Mouse (Mus musculus) forebrain, embryonic 10.5 days (tissue): ENCODE results near the gene Bnip1. TPM values are rescaled to one million over a fixed set of nuclear protein-coding genes. Genes with fewer than 3 reads are reported as not detected.
A peak's percentile ranks its signal among the peaks of the same experiment; 100 is the strongest.

Experiments
- DNase-seq: peaks from one replicate; pipeline ENCODE4 v3.0.0-alpha.2; 2017; ENCODE audit warnings: low spot score; ENCODE audit errors: extremely low spot score
- H3K27ac ChIP-seq: fragments of 300-500 bp; sonication (generic); 2 replicates; pipeline ENCODE4 v1.5.1; 2016; ENCODE audit warnings: mild to moderate bottlenecking
- H3K27me3 ChIP-seq: fragments of 300-500 bp; sonication (generic); 2 replicates; pipeline ENCODE4 v1.6.1; 2016; ENCODE audit warnings: mild to moderate bottlenecking; ENCODE audit not compliant: poor library complexity, severe bottlenecking
- H3K36me3 ChIP-seq: fragments of 300-500 bp; sonication (generic); replicated peaks from 2 replicates; pipeline ENCODE4 v1.6.1; 2016; ENCODE audit warnings: mild to moderate bottlenecking, moderate library complexity
- H3K4me1 ChIP-seq: fragments of 300-500 bp; sonication (generic); 2 replicates; pipeline ENCODE4 v1.6.1; 2016
- H3K4me3 ChIP-seq: fragments of 300-500 bp; sonication (generic); 2 replicates; pipeline ENCODE4 v1.5.1; 2016; ENCODE audit warnings: mild to moderate bottlenecking, moderate library complexity
- H3K9me3 ChIP-seq: fragments of 300-500 bp; sonication (generic); 2 replicates; pipeline ENCODE4 v1.6.1; 2016; ENCODE audit warnings: mild to moderate bottlenecking, moderate library complexity
- WGBS: fragments of 180-500 bp; shearing (Covaris S2); methylation state at CpG from one replicate; pipeline ENCODE4 v1.1.7; 2016; 5-methylcytosine and 5-hydroxymethylcytosine counted together
- polyA plus RNA-seq: library from polyadenylated mRNA; unstranded; fragments of >200 nt; fragmentation: Nextera tagmentation; extraction: Ambion mirVana; gene quantifications from 2 replicates; pipeline ENCODE4 v1.2.1, GENCODE M21; 2016

Gene Bnip1
- polyA plus RNA-seq, 1 experiment from 2014 or later = 51.5 TPM

DNA sequence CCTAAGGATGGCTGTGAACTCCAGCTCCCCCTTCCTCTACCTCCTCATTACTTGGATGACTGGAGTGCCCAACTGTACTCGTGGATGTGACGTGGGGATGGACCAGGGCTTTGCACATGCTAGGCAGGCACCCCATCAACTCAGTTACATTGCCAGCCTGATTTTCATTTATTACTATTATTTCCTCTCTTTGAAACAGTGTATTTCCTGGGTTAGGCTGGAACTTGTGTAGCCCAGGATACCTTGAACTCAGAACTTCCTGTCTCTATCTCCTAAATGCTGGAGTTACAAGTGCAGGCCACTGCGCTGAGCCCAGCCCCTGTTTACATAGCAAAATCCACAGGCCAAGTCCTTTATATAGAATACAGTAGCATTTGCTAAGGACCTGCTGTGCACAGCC is 22.0 kb downstream of the Bnip1 start:
- Histone ChIP-seq H3K9me3 (no peaks in the 10 kb centered on the region), H3K4me1 (no peaks in the 10 kb centered on the region), H3K27me3 (no peaks in the 10 kb centered on the region), H3K4me3 (no peak overlapping the region), H3K27ac (no peak overlapping the region), H3K36me3 (no peaks in the 10 kb centered on the region)
- 86% methylated on average over 3 of the region's 3 CpGs for WGBS
- no peak for DNase-seq

DNA sequence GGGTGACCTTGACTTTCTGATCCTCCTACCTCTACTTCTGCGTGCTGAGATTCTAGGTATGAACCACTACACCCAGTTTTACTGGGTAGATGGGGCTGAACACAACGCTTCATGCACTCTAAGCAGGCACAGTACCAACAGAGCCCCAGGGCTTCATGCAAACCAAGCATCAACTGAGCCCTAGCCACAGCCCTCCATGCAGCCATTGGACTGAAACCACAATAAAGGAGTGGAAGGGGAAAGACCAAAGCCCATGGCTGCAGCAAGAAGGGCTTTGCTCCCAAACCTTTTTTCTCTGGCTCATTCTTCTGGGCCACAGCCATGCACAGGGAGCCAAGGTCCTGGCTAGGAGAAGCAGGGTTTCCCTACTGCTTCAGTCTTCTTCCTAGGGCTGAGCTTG is 31.7 kb downstream of the Bnip1 start:
- no peak for DNase-seq

DNA sequence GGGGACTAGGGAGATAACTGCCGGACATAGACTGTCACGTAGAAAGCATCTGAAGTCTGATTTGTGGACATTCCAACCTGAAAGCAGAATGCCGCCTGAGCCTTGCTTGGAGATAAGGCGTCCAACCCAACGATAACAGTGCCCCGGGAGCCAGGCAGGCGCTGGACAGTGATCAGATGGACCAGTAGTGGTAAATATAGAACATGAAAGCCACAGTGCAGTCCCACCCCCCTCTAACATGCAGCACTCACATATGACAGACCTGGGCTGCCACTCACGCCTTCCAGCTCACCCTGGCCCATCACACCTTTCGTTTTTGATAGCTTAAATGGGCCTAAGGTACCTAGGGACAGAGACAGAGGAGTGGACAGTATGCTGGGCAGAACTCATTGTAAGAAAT is 32.6 kb downstream of the Bnip1 start:
- DNase-seq = no peak
- no peaks in the 10 kb centered on the region for H3K27me3 ChIP-seq
- H3K4me3 ChIP-seq = no peak overlapping the region
- 85% methylated on average over 9 of the region's 9 CpGs for WGBS
- H3K36me3 ChIP-seq = no peaks in the 10 kb centered on the region
- 0 out of 2 replicates have a peak, but pooled peaks cover 3% of the 10 kb centered on the region for H3K4me1 ChIP-seq
- no peaks in the 10 kb centered on the region for H3K9me3 ChIP-seq
- no peak overlapping the region for H3K27ac ChIP-seq

More for the DNA sequence above, 31.7 kb downstream of the Bnip1 start:
- no peaks in the 10 kb centered on the region for H3K36me3 ChIP-seq
- H3K4me1 ChIP-seq = 0 out of 2 replicates have a peak, but pooled peaks cover 3% of the 10 kb centered on the region
- H3K9me3 ChIP-seq = no peaks in the 10 kb centered on the region
- H3K27me3 ChIP-seq = no peaks in the 10 kb centered on the region
- no peak overlapping the region for H3K27ac ChIP-seq
- 71% methylated on average over 2 of the region's 2 CpGs for WGBS
- no peak overlapping the region for H3K4me3 ChIP-seq

DNA sequence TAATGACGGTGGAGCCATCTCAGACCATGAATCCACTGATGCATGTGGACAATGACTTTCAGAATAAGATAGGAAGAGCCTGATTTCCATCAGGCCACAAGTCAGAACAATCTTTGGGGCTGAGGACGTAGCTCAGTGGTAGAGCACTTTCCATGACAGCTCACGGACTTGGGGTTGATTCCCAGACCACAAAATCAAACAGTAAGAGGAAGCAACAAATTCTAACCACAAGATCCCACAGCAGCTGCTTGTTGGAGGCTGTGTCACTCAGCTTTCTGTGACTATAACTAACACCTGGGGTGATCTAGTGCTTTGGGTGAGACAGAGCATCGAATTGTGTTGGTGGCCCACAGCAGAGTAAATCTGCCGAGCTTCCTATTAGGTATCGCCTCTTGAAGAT is 35.9 kb downstream of the Bnip1 start:
- no peaks in the 10 kb centered on the region for H3K4me1 ChIP-seq
- WGBS = 81% methylated on average over 6 of the region's 6 CpGs
- no peaks in the 10 kb centered on the region for H3K27me3 ChIP-seq
- no peak for DNase-seq
- H3K4me3 ChIP-seq = no peak overlapping the region
- no peaks in the 10 kb centered on the region for H3K36me3 ChIP-seq
- H3K9me3 ChIP-seq = no peaks in the 10 kb centered on the region
- H3K27ac ChIP-seq = no peak overlapping the region

DNA sequence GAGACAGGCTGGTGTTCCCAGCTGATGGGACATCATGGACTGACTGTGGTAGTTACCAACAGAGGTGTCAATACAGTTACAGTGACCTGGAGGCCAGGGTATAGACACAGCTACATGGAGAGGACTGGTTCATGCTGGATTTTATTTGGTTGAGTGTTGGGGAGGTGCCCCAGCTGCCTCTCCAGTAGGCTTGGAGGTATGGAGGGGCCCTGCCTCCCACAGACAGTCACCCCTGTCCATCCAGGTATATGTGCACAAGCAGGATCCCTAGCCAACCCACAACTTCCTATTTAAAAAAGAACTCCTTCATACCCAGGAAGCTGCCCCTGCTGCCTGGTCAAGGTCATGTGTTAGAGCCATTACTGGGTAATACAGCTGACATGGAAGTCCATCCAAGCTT is 36.9 kb downstream of the Bnip1 start:
- Histone ChIP-seq H3K9me3 (no peaks in the 10 kb centered on the region), H3K4me1 (no peaks in the 10 kb centered on the region), H3K27me3 (no peaks in the 10 kb centered on the region), H3K36me3 (no peaks in the 10 kb centered on the region), H3K4me3 (no peak overlapping the region), H3K27ac (no peak overlapping the region)
- no peak for DNase-seq

DNA sequence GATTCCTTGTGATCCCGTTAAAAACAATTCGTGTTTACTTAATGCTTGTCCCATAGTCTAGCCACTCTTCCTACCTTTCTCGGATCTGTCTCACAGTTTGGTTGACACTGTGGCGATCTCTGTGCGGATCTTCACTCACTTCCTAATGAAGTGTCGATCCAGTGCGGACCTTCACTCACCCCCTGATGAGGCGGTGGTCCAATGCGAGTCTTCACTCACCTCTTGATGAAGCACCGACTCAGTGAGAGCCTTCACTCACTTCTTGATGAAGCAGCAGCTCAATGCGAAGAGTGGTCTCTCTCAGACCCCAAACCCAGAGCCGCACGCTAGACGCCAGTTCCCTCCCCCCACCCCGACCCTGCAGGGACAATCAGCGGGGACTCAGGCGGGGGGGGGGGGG is 45.3 kb downstream of the Bnip1 start:
- Histone ChIP-seq H3K4me1 (no peaks in the 10 kb centered on the region), H3K27me3 (no peaks in the 10 kb centered on the region; the same call in 1 of the 2 replicates), H3K4me3 (no peak overlapping the region), H3K36me3 (no peaks in the 10 kb centered on the region), H3K27ac (no peak overlapping the region), H3K9me3 (no peaks in the 10 kb centered on the region)
- 76% methylated on average over 16 of the region's 17 CpGs for WGBS
- no peak for DNase-seq

DNA sequence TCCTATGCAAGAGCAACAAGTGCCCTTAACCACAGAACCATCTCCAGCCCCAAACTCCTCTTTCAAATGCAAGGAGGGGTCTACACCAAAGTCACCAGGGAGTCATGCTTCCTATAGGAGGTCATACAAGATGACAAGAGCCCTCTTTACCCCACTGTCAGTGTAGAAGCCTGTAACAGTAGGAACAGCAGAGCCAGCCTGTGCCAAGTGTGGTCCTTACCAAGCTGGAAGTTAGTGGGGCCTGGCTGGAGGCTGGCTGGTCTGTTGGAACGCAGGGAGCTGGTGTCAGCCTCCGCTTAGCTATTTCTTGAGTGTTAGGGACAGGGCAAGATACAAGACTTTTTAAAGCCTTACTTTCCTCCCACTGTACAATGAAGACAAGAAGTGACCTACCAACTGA is 52.9 kb downstream of the Bnip1 start:
- 85% methylated on average over 2 of the region's 2 CpGs for WGBS
- H3K9me3 ChIP-seq = no peaks in the 10 kb centered on the region
- H3K36me3 ChIP-seq = no peaks in the 10 kb centered on the region
- peaks cover 67% of the 10 kb centered on the region for H3K27me3 ChIP-seq
- H3K4me3 ChIP-seq = no peak overlapping the region
- peak; percentile 12 for DNase-seq
- H3K4me1 ChIP-seq = peaks cover 7% of the 10 kb centered on the region
- H3K27ac ChIP-seq = no peak overlapping the region

DNA sequence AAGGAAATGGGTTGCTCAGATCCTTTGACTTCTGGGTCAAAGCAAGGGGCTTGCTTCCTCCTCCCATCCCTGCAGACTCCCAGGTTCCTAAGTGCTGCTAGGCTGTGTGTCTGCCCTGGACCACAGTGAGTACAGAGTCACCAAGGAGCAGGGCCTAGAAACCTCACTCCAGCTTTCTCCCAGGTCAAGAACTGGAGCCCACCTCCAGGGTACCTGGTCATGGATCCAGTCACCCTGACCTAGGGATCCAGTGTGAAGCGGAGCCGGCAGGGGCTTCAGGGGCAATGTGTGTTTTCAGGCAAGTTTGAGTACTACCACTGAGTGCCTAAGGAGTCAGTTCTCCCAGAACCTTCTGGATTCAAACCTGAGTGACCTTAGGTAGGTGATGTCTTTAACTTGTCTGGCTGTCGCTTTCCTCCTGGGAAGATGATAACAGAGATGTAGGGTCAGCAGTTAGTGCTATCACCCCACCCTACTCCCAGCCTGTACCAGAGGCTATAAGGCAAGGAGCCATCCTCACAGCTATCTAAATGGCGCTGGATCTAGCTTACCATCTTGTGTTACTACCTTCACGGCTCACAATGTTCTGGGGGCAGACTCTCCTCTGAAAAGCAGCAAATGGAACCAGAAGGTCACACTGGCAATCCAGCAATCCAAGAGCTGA is 53.6 kb downstream of the Bnip1 start:
- Histone ChIP-seq H3K27me3 (peaks cover 73% of the 10 kb centered on the region), H3K4me1 (peaks cover 14% of the 10 kb centered on the region), H3K27ac (no peak overlapping the region), H3K36me3 (no peaks in the 10 kb centered on the region), H3K4me3 (no peak overlapping the region), H3K9me3 (no peaks in the 10 kb centered on the region)
- DNase-seq = peak; percentile 11
- WGBS = 75% methylated on average over 5 of the region's 5 CpGs

DNA sequence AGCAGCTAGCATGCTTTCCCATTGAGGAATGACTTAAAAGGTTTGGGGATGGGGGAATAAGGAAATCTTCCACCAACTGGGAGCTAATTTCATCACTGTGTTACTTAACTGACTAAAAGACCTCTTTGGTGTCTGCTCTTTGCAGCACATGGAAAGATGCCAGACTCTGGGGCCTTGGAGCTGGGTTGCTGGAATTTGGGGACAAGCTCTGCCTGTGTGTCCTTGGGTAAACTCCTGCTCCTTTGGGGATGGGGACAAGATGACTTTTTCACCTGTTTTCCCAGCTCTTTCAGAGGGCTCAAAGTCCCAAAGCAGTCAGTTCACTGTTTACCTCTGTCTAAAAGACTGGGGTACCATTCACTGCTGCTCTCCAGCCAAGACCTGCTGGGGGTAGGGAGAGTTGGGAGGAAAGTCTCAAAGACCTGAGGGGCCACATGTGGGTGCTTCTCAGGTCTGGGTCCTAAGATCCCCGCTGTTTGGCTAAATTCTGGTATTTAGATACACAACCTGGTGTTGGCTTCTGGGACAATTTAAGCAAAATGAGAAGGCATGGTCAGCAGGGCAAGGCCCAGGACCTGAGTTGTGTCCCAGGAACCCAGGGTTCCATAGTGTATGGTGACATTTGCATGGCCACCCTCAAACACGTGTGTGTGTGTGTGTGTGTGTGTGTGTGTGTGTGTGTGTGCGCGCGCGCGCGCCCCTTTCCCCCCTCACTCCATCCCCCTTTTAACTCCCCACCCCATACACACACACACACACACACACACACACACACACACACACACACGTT is 54.3 kb downstream of the Bnip1 start:
- DNase-seq = peak; percentile 11

DNA sequence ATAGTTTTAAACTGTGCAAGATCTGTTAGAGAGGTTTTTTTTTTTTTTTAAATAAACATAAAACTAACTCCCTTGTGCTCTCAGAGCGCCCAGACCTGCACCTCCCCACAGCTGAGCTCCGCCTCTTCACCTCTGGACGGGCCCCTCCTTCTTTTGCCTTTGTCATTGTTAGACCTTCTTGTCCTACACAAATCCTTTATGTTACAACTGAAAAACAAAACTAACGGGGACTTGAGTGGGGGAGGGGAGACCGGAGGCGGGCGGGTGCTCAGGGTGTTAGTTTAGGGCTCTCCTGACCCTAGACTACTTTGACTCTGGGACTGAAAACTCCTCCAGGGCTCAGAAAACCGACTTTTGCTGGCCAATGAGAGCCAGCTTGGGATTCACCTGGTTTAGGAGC is 55.1 kb downstream of the Bnip1 start:
- WGBS = 4% methylated on average over 8 of the region's 8 CpGs
- no peaks in the 10 kb centered on the region for H3K9me3 ChIP-seq
- H3K36me3 ChIP-seq = no peaks in the 10 kb centered on the region
- peaks cover 17% of the 10 kb centered on the region for H3K4me1 ChIP-seq
- no peak overlapping the region for H3K4me3 ChIP-seq
- H3K27ac ChIP-seq = no peak overlapping the region
- no peak for DNase-seq
- H3K27me3 ChIP-seq = peaks cover 88% of the 10 kb centered on the region

More for the DNA sequence above, 54.3 kb downstream of the Bnip1 start:
- Histone ChIP-seq H3K4me3 (no peak overlapping the region), H3K4me1 (peaks cover 15% of the 10 kb centered on the region), H3K27me3 (peaks cover 80% of the 10 kb centered on the region), H3K9me3 (no peaks in the 10 kb centered on the region), H3K36me3 (no peaks in the 10 kb centered on the region), H3K27ac (no peak overlapping the region)
- WGBS = 9% methylated on average over 3 of the region's 9 CpGs

DNA sequence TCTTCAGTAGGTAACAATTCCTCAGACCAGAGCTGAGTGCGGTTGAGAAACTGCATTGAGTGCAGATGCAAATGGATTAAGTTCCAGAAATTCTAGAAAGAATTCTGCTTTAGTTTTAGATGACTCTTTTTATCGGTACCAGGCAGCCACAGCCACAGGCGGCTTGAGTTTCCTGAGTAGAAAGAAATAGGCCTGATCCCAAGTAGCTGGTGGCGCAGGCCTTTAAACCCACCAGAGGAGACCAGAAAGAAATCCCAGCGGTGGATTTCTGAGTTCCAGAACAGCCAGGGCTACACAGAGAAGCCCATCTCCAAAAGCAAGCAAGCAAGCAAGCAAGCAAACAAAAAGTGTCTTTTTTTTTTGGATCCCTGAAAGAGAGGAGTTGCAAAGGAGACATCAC is 55.5 kb downstream of the Bnip1 start:
- no peaks in the 10 kb centered on the region for H3K9me3 ChIP-seq
- 4% methylated on average over 5 of the region's 5 CpGs for WGBS
- H3K27ac ChIP-seq = no peak overlapping the region
- H3K4me3 ChIP-seq = no peak overlapping the region
- DNase-seq = peak; percentile 15
- peaks cover 21% of the 10 kb centered on the region for H3K4me1 ChIP-seq
- H3K27me3 ChIP-seq = peaks cover 92% of the 10 kb centered on the region
- no peaks in the 10 kb centered on the region for H3K36me3 ChIP-seq

DNA sequence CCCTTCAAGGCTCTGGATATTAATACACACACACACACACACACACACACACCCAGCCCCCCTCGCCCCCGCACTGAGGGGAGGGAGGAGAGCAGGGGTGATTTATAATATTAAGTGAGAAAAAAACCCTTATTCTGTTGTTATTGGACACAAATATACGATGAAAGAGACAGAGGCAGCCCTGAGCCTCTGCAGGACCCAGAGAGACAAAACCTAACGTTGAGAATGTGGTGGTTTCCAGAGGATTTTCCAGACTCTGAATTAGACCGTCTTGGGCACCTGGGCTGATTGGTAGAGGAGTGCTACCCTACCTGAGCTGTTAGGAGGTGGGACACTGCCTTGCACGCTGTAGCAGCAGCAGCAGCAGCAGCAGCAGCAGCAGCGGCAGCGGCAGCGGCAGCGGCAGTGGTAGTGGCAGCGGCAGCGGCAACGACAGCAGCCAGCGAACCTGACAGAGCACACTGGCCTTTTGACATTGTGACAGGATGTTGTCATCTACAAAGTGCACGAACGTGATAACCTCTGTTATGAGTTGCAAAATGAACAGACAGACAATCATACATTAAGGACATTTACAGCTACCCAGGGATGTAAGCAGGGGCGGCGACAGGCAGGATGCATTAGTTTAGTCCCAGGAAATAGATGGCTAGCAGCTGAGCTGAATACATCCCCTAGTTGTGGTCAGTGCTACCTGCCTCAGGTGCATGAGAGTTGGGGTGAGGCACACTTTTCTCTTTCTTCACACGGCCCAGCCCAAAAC is 56.1 kb downstream of the Bnip1 start:
- Histone ChIP-seq H3K27me3 (peaks cover 98% of the 10 kb centered on the region), H3K4me1 (peaks cover 22% of the 10 kb centered on the region), H3K4me3 (no peak overlapping the region), H3K9me3 (no peaks in the 10 kb centered on the region), H3K27ac (no peak overlapping the region), H3K36me3 (no peaks in the 10 kb centered on the region)
- WGBS = 1% methylated on average over 19 of the region's 19 CpGs
- DNase-seq = peak; percentile 46

DNA sequence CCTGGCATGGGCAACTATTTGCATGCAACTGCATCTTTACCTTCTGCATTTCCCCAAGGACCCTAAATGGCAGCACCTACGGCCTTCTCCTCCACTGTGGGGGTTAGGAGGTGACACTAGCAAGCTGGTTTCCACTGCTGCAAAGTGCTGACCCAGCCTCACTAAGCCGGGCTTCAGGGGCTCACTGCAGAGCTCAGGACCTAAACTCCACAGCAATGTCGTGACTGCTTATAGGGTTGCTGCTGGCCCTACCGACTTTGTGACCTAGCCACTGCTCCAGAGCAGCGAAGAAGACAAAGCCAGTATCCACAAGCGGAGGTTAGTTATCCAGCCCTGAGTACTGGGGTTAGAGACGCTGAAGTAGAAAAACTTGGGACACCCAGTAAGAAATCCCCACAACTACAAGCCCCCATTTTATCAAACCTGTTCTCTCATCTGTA is 56.7 kb downstream of the Bnip1 start:
- peak; percentile 25 for DNase-seq
- H3K9me3 ChIP-seq = no peaks in the 10 kb centered on the region
- 2% methylated on average over 7 of the region's 7 CpGs for WGBS

More for the DNA sequence above, 56.7 kb downstream of the Bnip1 start:
- H3K27me3 ChIP-seq = peaks cover 100% of the 10 kb centered on the region
- H3K36me3 ChIP-seq = no peaks in the 10 kb centered on the region
- no peak overlapping the region for H3K4me3 ChIP-seq
- no peak overlapping the region for H3K27ac ChIP-seq
- peaks cover 22% of the 10 kb centered on the region for H3K4me1 ChIP-seq
